Mouse (Mus musculus) hindbrain, embryonic 15.5 days (tissue): ENCODE results near the gene Pmm2. TPM values are rescaled to one million over a fixed set of nuclear protein-coding genes. Genes with fewer than 3 reads are reported as not detected.

Source experiments
- ATAC-seq: fragments of 200-750 bp; cut with Nextera tagmentation; 2 replicates; pipeline ENCODE4 v1.8.0; 2017; ENCODE audit warnings: low read depth, moderate number of reproducible peaks, moderate TSS enrichment; ENCODE audit not compliant: low FRiP score
- H3K27ac ChIP-seq: fragments of 300-500 bp; sonication (generic); replicated peaks from 2 replicates; pipeline ENCODE4 v1.5.1; 2015; ENCODE audit warnings: mild to moderate bottlenecking, inconsistent platforms
- H3K27me3 ChIP-seq: fragments of 300-500 bp; sonication (generic); 2 replicates; pipeline ENCODE4 v1.6.1; 2015; ENCODE audit warnings: control low read depth, inconsistent platforms
- H3K36me3 ChIP-seq: fragments of 300-500 bp; sonication (generic); 2 replicates; pipeline ENCODE4 v1.6.1; 2015; ENCODE audit warnings: control low read depth, inconsistent platforms
- H3K4me1 ChIP-seq: fragments of 300-500 bp; sonication (generic); replicated peaks from 2 replicates; pipeline ENCODE4 v1.6.1; 2015; ENCODE audit warnings: control low read depth, inconsistent platforms
- H3K4me2 ChIP-seq: fragments of 300-500 bp; sonication (generic); 2 replicates; pipeline ENCODE4 v1.6.1; 2015; ENCODE audit warnings: moderate library complexity, mild to moderate bottlenecking, inconsistent platforms
- H3K4me3 ChIP-seq: fragments of 300-500 bp; sonication (generic); 2 replicates; pipeline ENCODE4 v1.5.1; 2015; ENCODE audit warnings: mild to moderate bottlenecking, inconsistent platforms
- H3K9ac ChIP-seq: fragments of 300-500 bp; sonication (generic); 2 replicates; pipeline ENCODE4 v1.6.1; 2015; ENCODE audit warnings: inconsistent platforms
- H3K9me3 ChIP-seq: fragments of 300-500 bp; sonication (generic); 2 replicates; pipeline ENCODE4 v1.6.1; 2016; ENCODE audit warnings: control low read depth, inconsistent platforms
- WGBS: fragments of 180-500 bp; shearing (Covaris S2); methylation state at CpG from one replicate; pipeline ENCODE4 v1.1.7; 2015; 5-methylcytosine and 5-hydroxymethylcytosine counted together
- polyA plus RNA-seq: library from polyadenylated mRNA; unstranded; fragments of >200 nt; fragmentation: Nextera tagmentation; extraction: Ambion mirVana; gene quantifications from 2 replicates; pipeline ENCODE4 v1.2.1, GENCODE M21; 2015

Pmm2 gene
- 39.0 and 39.7 TPM in 2 replicates for polyA plus RNA-seq

DNA sequence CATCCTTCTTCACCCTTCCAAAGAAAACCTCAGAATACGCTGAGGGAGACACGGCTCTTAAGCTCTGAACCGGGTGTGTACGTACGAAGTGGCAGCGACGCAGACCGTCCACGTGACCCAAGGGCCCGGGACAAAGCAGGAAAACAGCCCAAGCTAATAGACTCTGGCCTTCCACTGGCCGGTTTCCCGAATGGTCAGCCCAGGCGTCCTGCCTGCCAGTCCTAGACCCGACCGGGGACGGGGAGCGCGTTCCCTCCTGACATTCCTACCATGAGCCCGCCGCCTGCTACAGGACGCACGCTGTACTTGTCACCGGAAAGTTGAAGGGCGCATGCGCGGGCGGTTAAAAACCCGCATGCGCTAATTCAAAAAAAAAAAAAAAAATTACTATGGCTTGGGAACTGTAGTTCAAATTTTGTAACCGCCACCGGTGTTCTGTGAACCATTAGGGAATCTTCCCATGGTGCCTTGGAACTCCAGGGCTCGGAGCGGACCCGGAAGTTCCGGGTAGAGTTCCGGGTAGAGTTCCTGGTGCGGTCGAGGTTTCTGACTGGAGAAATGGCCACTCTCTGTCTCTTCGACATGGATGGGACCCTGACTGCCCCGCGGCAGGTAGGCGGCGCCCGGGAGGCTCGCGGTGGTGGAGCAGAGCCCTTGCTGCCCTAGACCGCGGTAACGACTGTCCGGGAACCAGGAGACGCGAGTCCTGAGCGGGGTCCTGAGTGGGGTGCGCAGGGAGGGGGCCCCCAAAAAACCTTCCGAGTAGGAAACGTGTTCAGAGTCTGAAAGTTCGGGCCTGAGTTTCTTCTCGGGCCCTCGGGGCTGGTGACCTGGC, at the start of gene Pmm2, which contains the start of gene Tmem186:
TSS of gene Pmm2 (plus strand) at position 458 of the 835 bp plus-strand sequence.
TSS of gene Tmem186 (minus strand) at position 496 of the 835 bp plus-strand sequence.
- Histone ChIP-seq H3K27ac (peak within 1 kb of the TSS; percentile 90), H3K4me3 (peak within 1 kb of the TSS; percentile 67), H3K9ac (peak within 1 kb of the TSS; percentile 68), H3K36me3 (peaks cover 1% of the 10 kb centered on the region), H3K4me2 (peak within 1 kb of the TSS; percentile 93), H3K27me3 (no peaks in the 10 kb centered on the region), H3K9me3 (no peaks in the 10 kb centered on the region), H3K4me1 (peaks cover 35% of the 10 kb centered on the region)
- peak; percentile 94 for ATAC-seq
- WGBS: under 1% methylated on average over 59 of the region's 59 CpGs

GRCm38 (mm10) chr16:8595411-8595810, 42.1 kb upstream of the Pmm2 start:
- no peak overlapping the region for H3K4me2 ChIP-seq
- no peaks in the 10 kb centered on the region for H3K9me3 ChIP-seq
- 62% methylated on average over 4 of the region's 4 CpGs for WGBS
- no peaks in the 10 kb centered on the region for H3K4me1 ChIP-seq
- no peak for ATAC-seq
- H3K36me3 ChIP-seq: 0 out of 2 replicates have a peak, but pooled peaks cover 4% of the 10 kb centered on the region
- no peak overlapping the region for H3K4me3 ChIP-seq
- no peak overlapping the region for H3K9ac ChIP-seq
- no peaks in the 10 kb centered on the region for H3K27me3 ChIP-seq
- no peak overlapping the region for H3K27ac ChIP-seq

DNA sequence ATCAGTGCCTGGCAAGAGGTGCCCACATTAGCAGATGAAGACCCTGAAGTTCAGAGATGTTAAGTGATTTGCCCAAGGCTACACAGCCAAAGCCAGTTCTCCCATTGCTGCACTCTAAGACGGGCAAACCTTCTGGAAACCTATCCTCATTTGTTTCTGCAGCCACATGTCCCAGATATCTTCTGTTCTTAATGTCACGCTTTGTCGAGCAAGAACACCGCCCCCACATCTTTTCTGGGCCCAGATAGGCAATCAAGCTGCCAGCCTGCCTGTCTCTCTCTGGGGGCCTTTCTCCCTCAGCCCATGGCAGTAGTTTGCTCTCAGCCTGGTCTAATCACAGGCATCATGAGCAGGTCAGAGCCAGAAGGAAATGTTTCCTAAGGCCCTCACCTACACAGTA, 41.1 kb upstream of the Pmm2 start:
- H3K9ac ChIP-seq: no peak overlapping the region
- 0 out of 2 replicates have a peak, but pooled peaks cover 4% of the 10 kb centered on the region for H3K36me3 ChIP-seq
- H3K4me1 ChIP-seq: no peaks in the 10 kb centered on the region
- ATAC-seq: no peak
- no peaks in the 10 kb centered on the region for H3K27me3 ChIP-seq
- no peaks in the 10 kb centered on the region for H3K9me3 ChIP-seq
- no peak overlapping the region for H3K27ac ChIP-seq
- H3K4me3 ChIP-seq: no peak overlapping the region
- 63% methylated on average over 4 of the region's 4 CpGs for WGBS
- H3K4me2 ChIP-seq: no peak overlapping the region

- Histone ChIP-seq H3K9ac (no peak overlapping the region), H3K4me2 (no peak overlapping the region), H3K27me3 (no peaks in the 10 kb centered on the region), H3K9me3 (no peaks in the 10 kb centered on the region), H3K36me3 (0 out of 2 replicates have a peak, but pooled peaks cover 4% of the 10 kb centered on the region), H3K4me3 (no peak overlapping the region), H3K4me1 (no peaks in the 10 kb centered on the region), H3K27ac (no peak overlapping the region)
- no peak for ATAC-seq
- WGBS: 89% methylated on average over 5 of the region's 5 CpGs
Observed at GRCm38 (mm10) chr16:8597516-8597915, 40.0 kb upstream of the Pmm2 start.

GRCm38 (mm10) chr16:8603789-8604188, 33.7 kb upstream of the Pmm2 start:
- no peaks in the 10 kb centered on the region for H3K4me1 ChIP-seq
- H3K9me3 ChIP-seq: no peaks in the 10 kb centered on the region
- no peak overlapping the region for H3K9ac ChIP-seq
- no peaks in the 10 kb centered on the region for H3K27me3 ChIP-seq
- no peak for ATAC-seq
- H3K27ac ChIP-seq: no peak overlapping the region
- no peak overlapping the region for H3K4me3 ChIP-seq
- WGBS: 86% methylated on average over 3 of the region's 3 CpGs
- H3K36me3 ChIP-seq: peaks cover 23% of the 10 kb centered on the region
- no peak overlapping the region for H3K4me2 ChIP-seq

- H3K9me3 ChIP-seq: no peaks in the 10 kb centered on the region
- WGBS: 86% methylated on average over 3 of the region's 3 CpGs
Observed at GRCm38 (mm10) chr16:8610397-8610796, 27.1 kb upstream of the Pmm2 start.

DNA sequence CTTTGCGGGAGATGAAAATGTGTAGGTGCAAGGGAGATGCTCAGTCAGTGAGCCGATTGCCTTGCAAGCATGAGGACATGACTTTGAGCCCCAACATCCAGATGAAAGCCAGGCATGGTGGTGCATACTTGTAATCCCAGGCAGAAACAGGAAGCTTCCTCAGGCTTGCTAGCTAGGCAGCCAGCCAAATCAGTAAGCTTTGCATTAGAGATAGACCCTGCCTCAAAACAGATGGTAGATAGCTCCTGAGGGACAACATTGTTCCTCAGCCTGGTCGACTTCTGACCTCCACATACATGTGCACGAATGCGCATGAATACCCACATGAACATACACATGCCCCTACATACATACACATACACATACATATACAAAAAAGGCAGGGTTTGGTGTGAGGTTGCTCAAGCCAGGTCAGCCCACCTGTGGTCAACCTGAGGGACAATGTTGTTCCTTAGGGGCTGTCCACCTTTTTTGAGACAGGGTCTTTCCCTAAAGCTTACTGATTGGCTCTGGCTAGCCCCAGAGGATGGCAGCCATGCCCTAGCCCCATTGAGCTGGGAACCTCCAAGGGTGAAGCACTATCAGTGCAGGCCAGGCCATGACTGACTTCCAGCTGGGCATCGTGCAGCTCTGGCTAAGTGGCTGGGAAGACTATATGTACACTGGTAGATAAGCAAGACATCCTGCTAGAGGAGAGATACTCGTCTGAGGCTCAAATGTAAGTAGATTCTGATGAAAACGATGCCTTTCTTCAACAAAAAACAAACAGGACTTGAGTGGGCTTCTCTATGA, 25.1 kb upstream of the Pmm2 start:
- Histone ChIP-seq H3K27me3 (0 out of 2 replicates have a peak, but pooled peaks cover 2% of the 10 kb centered on the region), H3K4me3 (no peak overlapping the region), H3K36me3 (peaks cover 39% of the 10 kb centered on the region), H3K4me2 (no peak overlapping the region), H3K9ac (no peak overlapping the region), H3K9me3 (no peaks in the 10 kb centered on the region), H3K27ac (no peak overlapping the region), H3K4me1 (no peaks in the 10 kb centered on the region)
- ATAC-seq: no peak
- 85% methylated on average over 8 of the region's 8 CpGs for WGBS

More at GRCm38 (mm10) chr16:8610397-8610796, 27.1 kb upstream of the Pmm2 start:
- no peak overlapping the region for H3K4me3 ChIP-seq
- no peak overlapping the region for H3K4me2 ChIP-seq
- no peak overlapping the region for H3K27ac ChIP-seq
- H3K9ac ChIP-seq: no peak overlapping the region
- H3K4me1 ChIP-seq: no peaks in the 10 kb centered on the region
- H3K27me3 ChIP-seq: 0 out of 2 replicates have a peak, but pooled peaks cover 2% of the 10 kb centered on the region
- ATAC-seq: no peak
- H3K36me3 ChIP-seq: peaks cover 33% of the 10 kb centered on the region

GRCm38 (mm10) chr16:8613039-8613438, 24.4 kb upstream of the Pmm2 start:
- Histone ChIP-seq H3K27me3 (0 out of 2 replicates have a peak, but pooled peaks cover 2% of the 10 kb centered on the region), H3K27ac (no peak overlapping the region), H3K9ac (no peak overlapping the region), H3K36me3 (peaks cover 39% of the 10 kb centered on the region), H3K4me3 (no peak overlapping the region), H3K4me1 (no peaks in the 10 kb centered on the region), H3K9me3 (no peaks in the 10 kb centered on the region), H3K4me2 (no peak overlapping the region)
- WGBS: 80% methylated on average over 4 of the region's 4 CpGs
- ATAC-seq: no peak

GRCm38 (mm10) chr16:8613447-8613846, 24.0 kb upstream of the Pmm2 start:
- Histone ChIP-seq H3K4me3 (no peak overlapping the region), H3K9me3 (no peaks in the 10 kb centered on the region), H3K4me2 (no peak overlapping the region), H3K4me1 (no peaks in the 10 kb centered on the region), H3K27ac (no peak overlapping the region), H3K36me3 (peaks cover 40% of the 10 kb centered on the region), H3K9ac (no peak overlapping the region), H3K27me3 (0 out of 2 replicates have a peak, but pooled peaks cover 2% of the 10 kb centered on the region)
- 92% methylated on average over 3 of the region's 3 CpGs for WGBS
- no peak for ATAC-seq

DNA sequence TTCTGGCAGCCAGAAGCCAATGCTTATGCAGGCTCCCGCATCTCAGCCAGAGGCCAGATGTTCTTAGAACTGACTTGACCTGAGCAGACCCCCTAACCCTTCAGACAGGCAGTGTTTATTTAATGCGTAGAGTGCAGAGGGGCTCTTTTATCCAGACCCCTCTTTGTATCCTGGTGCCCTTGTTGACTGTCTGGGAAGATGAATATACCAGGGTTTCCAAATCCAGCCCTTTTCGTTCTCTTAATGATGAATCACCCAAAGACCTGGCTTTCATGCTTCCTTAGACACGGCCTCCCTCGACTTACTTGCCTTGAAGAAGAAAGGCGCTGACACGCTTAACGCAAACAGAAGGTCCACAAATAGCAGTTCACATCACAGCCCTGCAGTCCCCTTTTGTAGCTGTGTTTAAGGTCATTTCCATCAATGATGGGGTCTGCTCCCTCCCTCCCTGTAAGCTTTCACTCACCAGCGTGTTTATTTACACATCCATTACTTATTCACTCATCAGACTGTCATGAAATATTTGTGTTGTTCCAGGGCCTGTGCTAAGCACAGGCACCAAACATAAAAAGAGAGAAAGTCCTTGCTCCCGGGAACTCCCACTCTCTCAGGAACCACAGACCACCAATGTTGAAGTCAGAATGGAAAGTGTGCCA, 17.7 kb upstream of the Pmm2 start:
- WGBS: 15% methylated on average over 10 of the region's 10 CpGs
- ATAC-seq: no peak
- H3K36me3 ChIP-seq: peaks cover 15% of the 10 kb centered on the region

GRCm38 (mm10) chr16:8620315-8621115, 17.0 kb upstream of the Pmm2 start:
- Histone ChIP-seq H3K9ac (no peak overlapping the region), H3K4me1 (no peaks in the 10 kb centered on the region), H3K9me3 (no peaks in the 10 kb centered on the region), H3K36me3 (peaks cover 15% of the 10 kb centered on the region), H3K4me2 (no peak overlapping the region), H3K27ac (no peak overlapping the region), H3K4me3 (no peak overlapping the region), H3K27me3 (no peaks in the 10 kb centered on the region)
- ATAC-seq: no peak
- WGBS: 80% methylated on average over 16 of the region's 16 CpGs

More for the DNA sequence above, 17.7 kb upstream of the Pmm2 start:
- no peaks in the 10 kb centered on the region for H3K4me1 ChIP-seq
- H3K27me3 ChIP-seq: no peaks in the 10 kb centered on the region
- H3K27ac ChIP-seq: no peak overlapping the region
- no peak overlapping the region for H3K9ac ChIP-seq
- H3K4me3 ChIP-seq: no peak overlapping the region
- H3K9me3 ChIP-seq: no peaks in the 10 kb centered on the region
- no peak overlapping the region for H3K4me2 ChIP-seq
